Mouse (Mus musculus): ENCODE measurements around the gene Mcee. TPM values are rescaled to one million over a fixed set of nuclear protein-coding genes. Genes with fewer than 3 reads are reported as not detected.

The Mcee gene
- polyA plus RNA-seq, 1 experiment from 2014 or later: 53.3 TPM

GRCm38 (mm10) chr7:64371940-64372878 lies 20.2 kb upstream of the Mcee start:
- no peak overlapping the region for H3K9ac ChIP-seq
- H3K27me3 ChIP-seq: no peaks in the 10 kb centered on the region
- 90% methylated on average over 23 of the region's 23 CpGs for WGBS

GRCm38 (mm10) chr7:64373147-64373829 lies 19.1 kb upstream of the Mcee start:
- Histone ChIP-seq H3K27ac (peak overlapping the region; percentile 92), H3K27me3 (no peaks in the 10 kb centered on the region), H3K9ac (peak overlapping the region; percentile 77), H3K4me2 (peak overlapping the region; percentile 63), H3K9me3 (no peaks in the 10 kb centered on the region), H3K36me3 (peaks cover 36% of the 10 kb centered on the region), H3K4me3 (peak overlapping the region; percentile 66), H3K4me1 (replicated peaks) (peaks cover 16% of the 10 kb centered on the region)
- 17% methylated on average over 18 of the region's 18 CpGs for WGBS
- ATAC-seq (ENCODE audit: low FRiP score): peak; percentile 60

More at GRCm38 (mm10) chr7:64371940-64372878, 20.2 kb upstream of the Mcee start:
- Histone ChIP-seq H3K9me3 (no peaks in the 10 kb centered on the region), H3K4me1 (replicated peaks) (peaks cover 16% of the 10 kb centered on the region), H3K4me2 (no peak overlapping the region), H3K4me3 (no peak overlapping the region), H3K27ac (no peak overlapping the region), H3K36me3 (peaks cover 33% of the 10 kb centered on the region)
- no peak for ATAC-seq (ENCODE audit: low FRiP score)

- peaks cover 36% of the 10 kb centered on the region for H3K36me3 ChIP-seq
- H3K27me3 ChIP-seq: no peaks in the 10 kb centered on the region
- peak; percentile 96 for ATAC-seq (ENCODE audit: low FRiP score)
- peak within 1 kb of the TSS; percentile 66 for H3K4me3 ChIP-seq
- no peaks in the 10 kb centered on the region for H3K9me3 ChIP-seq
- peaks cover 16% of the 10 kb centered on the region for H3K4me1 ChIP-seq (replicated peaks)
- WGBS: 5% methylated on average over 27 of the region's 27 CpGs
- peak within 1 kb of the TSS; percentile 63 for H3K4me2 ChIP-seq
- peak within 1 kb of the TSS; percentile 77 for H3K9ac ChIP-seq
- peak within 1 kb of the TSS; percentile 92 for H3K27ac ChIP-seq
Measured at GRCm38 (mm10) chr7:64373830-64374562, 18.4 kb upstream of the Mcee start, which contains the start of gene Fan1. Gene Fan1 (minus strand): TSS chr7:64374095.

GRCm38 (mm10) chr7:64391479-64391878 lies 928 bp upstream of the Mcee start:
- peaks cover 28% of the 10 kb centered on the region for H3K36me3 ChIP-seq
- ATAC-seq (ENCODE audit: low FRiP score): no peak
- H3K27me3 ChIP-seq: no peaks in the 10 kb centered on the region
- no peaks in the 10 kb centered on the region for H3K9me3 ChIP-seq
- H3K4me2 ChIP-seq: peak overlapping the region; percentile 97
- peak overlapping the region; percentile 66 for H3K4me3 ChIP-seq
- peak overlapping the region; percentile 81 for H3K9ac ChIP-seq
- H3K27ac ChIP-seq: peak overlapping the region; percentile 80; the same call in 1 of the 2 replicates
- H3K4me1 ChIP-seq (replicated peaks): peaks cover 19% of the 10 kb centered on the region
- WGBS: 3% methylated on average over 8 of the region's 8 CpGs

GRCm38 (mm10) chr7:64392819-64393151 lies 378 bp downstream of the Mcee start:
- H3K36me3 ChIP-seq: peaks cover 19% of the 10 kb centered on the region
- no peaks in the 10 kb centered on the region for H3K27me3 ChIP-seq
- H3K4me1 ChIP-seq (replicated peaks): peaks cover 19% of the 10 kb centered on the region
- H3K9me3 ChIP-seq: no peaks in the 10 kb centered on the region
- H3K4me2 ChIP-seq: peak overlapping the region; percentile 97
- H3K4me3 ChIP-seq: peak overlapping the region; percentile 66
- H3K27ac ChIP-seq: peak overlapping the region; percentile 80
- 2% methylated on average over 15 of the region's 15 CpGs for WGBS
- ATAC-seq (ENCODE audit: low FRiP score): no peak
- H3K9ac ChIP-seq: peak overlapping the region; percentile 81

- H3K27ac ChIP-seq: no peak overlapping the region
- H3K9me3 ChIP-seq: no peaks in the 10 kb centered on the region
- no peaks in the 10 kb centered on the region for H3K4me1 ChIP-seq (replicated peaks)
- no peak overlapping the region for H3K9ac ChIP-seq
- no peaks in the 10 kb centered on the region for H3K36me3 ChIP-seq
- H3K4me2 ChIP-seq: no peak overlapping the region
- H3K27me3 ChIP-seq: no peaks in the 10 kb centered on the region
- 98% methylated on average over 1 of the region's 1 CpGs for WGBS
- ATAC-seq (ENCODE audit: low FRiP score): no peak
- no peak overlapping the region for H3K4me3 ChIP-seq
Measured at GRCm38 (mm10) chr7:64400725-64401124, 8.3 kb downstream of the Mcee start.

- Histone ChIP-seq H3K9me3 (no peaks in the 10 kb centered on the region), H3K4me3 (no peak overlapping the region), H3K36me3 (no peaks in the 10 kb centered on the region), H3K9ac (no peak overlapping the region), H3K27ac (no peak overlapping the region), H3K4me2 (no peak overlapping the region), H3K27me3 (no peaks in the 10 kb centered on the region), H3K4me1 (replicated peaks) (no peaks in the 10 kb centered on the region)
- 95% methylated on average over 4 of the region's 4 CpGs for WGBS
- ATAC-seq (ENCODE audit: low FRiP score): no peak
Measured at GRCm38 (mm10) chr7:64402452-64402851, 10.0 kb downstream of the Mcee start.

- no peaks in the 10 kb centered on the region for H3K9me3 ChIP-seq
- H3K27me3 ChIP-seq: no peaks in the 10 kb centered on the region
- H3K4me2 ChIP-seq: no peak overlapping the region
- no peaks in the 10 kb centered on the region for H3K4me1 ChIP-seq (replicated peaks)
- no peak overlapping the region for H3K9ac ChIP-seq
- ATAC-seq (ENCODE audit: low FRiP score): no peak
- WGBS: 94% methylated on average over 8 of the region's 8 CpGs
- H3K4me3 ChIP-seq: no peak overlapping the region
- no peaks in the 10 kb centered on the region for H3K36me3 ChIP-seq
- H3K27ac ChIP-seq: no peak overlapping the region
Measured at GRCm38 (mm10) chr7:64403989-64404388, 11.6 kb downstream of the Mcee start.

- no peaks in the 10 kb centered on the region for H3K27me3 ChIP-seq
- H3K4me1 ChIP-seq (replicated peaks): no peaks in the 10 kb centered on the region
- H3K36me3 ChIP-seq: no peaks in the 10 kb centered on the region
- H3K27ac ChIP-seq: no peak overlapping the region
- 65% methylated on average over 5 of the region's 5 CpGs for WGBS
- ATAC-seq (ENCODE audit: low FRiP score): no peak
- no peak overlapping the region for H3K4me2 ChIP-seq
- H3K4me3 ChIP-seq: no peak overlapping the region
- H3K9me3 ChIP-seq: no peaks in the 10 kb centered on the region
- no peak overlapping the region for H3K9ac ChIP-seq
Measured at GRCm38 (mm10) chr7:64424861-64425260, 32.5 kb downstream of the Mcee start.

- H3K27ac ChIP-seq: no peak overlapping the region
- peak; percentile 66; the same call in 1 of the 2 replicates for ATAC-seq (ENCODE audit: low FRiP score)
- no peaks in the 10 kb centered on the region for H3K36me3 ChIP-seq
- no peak overlapping the region for H3K9ac ChIP-seq
- H3K4me3 ChIP-seq: no peak overlapping the region
- no peaks in the 10 kb centered on the region for H3K9me3 ChIP-seq
- no peak overlapping the region for H3K4me2 ChIP-seq
- H3K4me1 ChIP-seq (replicated peaks): peaks cover 12% of the 10 kb centered on the region
- 50% methylated on average over 5 of the region's 5 CpGs for WGBS
- 0 out of 2 replicates have a peak, but pooled peaks cover 3% of the 10 kb centered on the region for H3K27me3 ChIP-seq
Measured at GRCm38 (mm10) chr7:64439595-64440518, 47.5 kb downstream of the Mcee start.

GRCm38 (mm10) chr7:64440519-64440918 lies 48.1 kb downstream of the Mcee start:
- H3K27me3 ChIP-seq: 0 out of 2 replicates have a peak, but pooled peaks cover 1% of the 10 kb centered on the region
- no peaks in the 10 kb centered on the region for H3K9me3 ChIP-seq
- H3K9ac ChIP-seq: no peak overlapping the region
- peaks cover 12% of the 10 kb centered on the region for H3K4me1 ChIP-seq (replicated peaks)
- 69% methylated on average over 8 of the region's 8 CpGs for WGBS
- no peak overlapping the region for H3K4me2 ChIP-seq
- H3K4me3 ChIP-seq: no peak overlapping the region
- H3K27ac ChIP-seq: no peak overlapping the region
- ATAC-seq (ENCODE audit: low FRiP score): no peak
- no peaks in the 10 kb centered on the region for H3K36me3 ChIP-seq

Data from hindbrain, embryonic 13.5 days (tissue).